Mouse (Mus musculus) frontal cortex, adult 2 months (tissue): Measurements from ENCODE around the gene Schip1. TPM values are rescaled to one million over a fixed set of nuclear protein-coding genes. Genes with fewer than 3 reads are reported as not detected.
A peak's percentile ranks its signal among the peaks of the same experiment; 100 is the strongest.

Experiments
- DNase-seq, 2 experiments: peaks; one replicate each; pipeline ENCODE4 v3.0.0; 2022; ENCODE audit warnings: low spot score in 1 of 2; ENCODE audit errors: extremely low spot score in 1 of 2
- polyA plus RNA-seq: library from polyadenylated mRNA; depleted of rRNA; stranded (reverse); fragments of >200 nt; gene quantifications from 2 replicates; pipeline ENCODE4 v1.2.3, GENCODE M21; 2012

The Schip1 gene
- polyA plus RNA-seq, 1 experiment: 182 TPM

DNA sequence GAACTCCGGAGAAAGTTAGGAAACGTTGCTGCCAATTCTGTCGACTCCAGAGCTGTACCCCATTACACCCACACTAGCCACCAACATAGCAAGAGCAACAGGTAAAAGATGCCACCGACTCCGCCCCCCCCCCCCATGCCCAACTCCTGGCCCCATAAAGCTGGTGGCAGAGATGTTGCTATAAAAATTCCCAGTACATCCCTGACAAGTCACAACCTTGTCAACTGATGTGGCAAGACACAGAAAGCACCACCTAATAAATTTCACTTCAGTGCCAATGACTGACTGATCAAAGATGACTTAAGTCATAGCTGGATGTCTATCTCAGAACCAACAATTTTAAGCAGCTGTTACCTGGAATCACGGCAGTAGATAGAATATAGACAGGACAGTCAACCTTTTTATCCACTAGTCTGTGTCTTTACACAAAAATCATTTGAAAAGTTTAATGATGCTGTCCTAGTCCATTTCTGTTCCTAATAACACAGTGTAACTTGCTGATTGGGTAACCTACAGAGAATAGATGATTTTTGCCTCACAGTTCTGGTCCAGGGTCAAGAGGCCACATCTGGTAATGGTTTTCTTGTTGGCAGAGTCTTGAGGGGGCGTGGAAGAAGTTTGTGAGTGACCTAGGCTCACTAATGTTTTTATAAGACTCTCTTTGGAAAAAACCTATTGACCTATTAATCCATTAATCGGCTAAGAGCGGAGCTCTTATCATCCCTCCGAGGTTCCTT is 389.3 kb downstream of the Schip1 start:
- no peak for DNase-seq

DNA sequence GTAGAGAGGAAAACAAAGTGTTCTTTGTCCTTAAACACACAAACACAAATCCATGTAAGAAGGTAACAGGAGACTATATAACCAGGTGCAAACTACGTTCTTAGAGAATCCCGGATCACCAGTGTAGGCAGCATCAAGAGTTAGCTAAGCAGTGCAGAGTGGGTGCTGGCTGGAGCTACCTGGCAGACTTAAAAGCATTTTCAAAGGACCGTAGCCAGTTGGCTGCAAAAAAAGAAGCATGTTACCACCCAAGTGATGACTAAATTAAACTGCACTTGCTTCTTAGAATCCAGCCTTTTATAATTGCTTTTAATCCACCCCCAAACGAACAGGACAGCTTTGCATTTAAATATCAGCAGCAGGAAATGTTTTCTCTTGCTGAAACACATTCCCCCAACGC is 402.0 kb downstream of the Schip1 start:
- DNase-seq: peak; percentile 69 to 74

DNA sequence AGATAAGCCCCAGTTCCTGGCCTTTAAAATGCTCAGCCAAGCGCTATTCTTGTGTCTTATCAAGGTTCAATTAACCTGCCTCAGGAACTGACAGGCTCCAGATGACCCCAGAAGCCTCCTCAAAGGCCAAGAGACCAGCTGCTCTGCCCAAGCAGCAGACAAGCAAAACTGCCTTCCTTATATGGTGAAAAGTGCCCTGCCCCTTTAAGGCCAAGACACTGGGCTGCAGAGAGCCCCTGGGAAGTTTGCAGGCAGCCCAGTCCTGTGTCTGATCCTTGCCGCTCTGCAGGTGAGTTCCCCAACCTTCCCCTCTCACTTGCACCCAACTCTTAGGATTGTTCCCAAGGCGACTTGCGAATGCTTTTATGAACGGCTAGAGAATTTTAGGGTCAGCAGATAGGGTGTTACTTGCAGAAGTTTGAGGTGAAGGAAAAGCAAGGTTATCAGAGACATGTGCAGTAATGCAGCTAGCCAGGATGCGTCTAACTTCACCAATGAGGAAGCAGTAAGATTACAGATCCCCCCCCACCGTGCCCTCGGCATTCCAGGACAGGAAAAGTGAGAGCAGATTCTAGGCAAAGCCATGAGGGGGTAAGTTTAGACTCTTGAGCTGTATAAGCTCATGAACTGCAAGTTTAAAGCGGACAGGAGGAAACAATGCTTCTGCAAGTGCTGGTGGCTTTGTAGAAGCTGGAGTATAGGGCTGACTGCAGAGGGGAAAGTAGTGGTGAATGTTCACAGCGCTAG is 403.5 kb downstream of the Schip1 start:
- DNase-seq: no peak

DNA sequence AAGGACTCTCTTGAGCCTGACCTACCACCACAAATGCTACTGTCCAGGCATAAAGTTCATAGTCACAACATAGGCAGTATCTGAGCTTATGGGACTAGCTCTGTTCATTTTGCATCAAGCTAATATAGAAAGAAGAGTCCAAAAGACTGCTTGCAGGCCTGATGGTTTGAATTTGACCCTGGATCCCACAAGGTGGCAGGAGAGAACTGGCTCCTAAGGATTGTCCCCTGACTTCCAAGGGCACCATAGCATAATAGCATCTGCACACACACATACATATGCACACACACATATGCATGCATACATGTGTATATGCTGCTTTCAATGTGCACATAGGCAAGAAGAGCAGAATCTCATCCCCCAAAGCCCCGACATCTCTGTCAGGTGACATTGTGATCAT is 405.0 kb downstream of the Schip1 start:
- no peak for DNase-seq

DNA sequence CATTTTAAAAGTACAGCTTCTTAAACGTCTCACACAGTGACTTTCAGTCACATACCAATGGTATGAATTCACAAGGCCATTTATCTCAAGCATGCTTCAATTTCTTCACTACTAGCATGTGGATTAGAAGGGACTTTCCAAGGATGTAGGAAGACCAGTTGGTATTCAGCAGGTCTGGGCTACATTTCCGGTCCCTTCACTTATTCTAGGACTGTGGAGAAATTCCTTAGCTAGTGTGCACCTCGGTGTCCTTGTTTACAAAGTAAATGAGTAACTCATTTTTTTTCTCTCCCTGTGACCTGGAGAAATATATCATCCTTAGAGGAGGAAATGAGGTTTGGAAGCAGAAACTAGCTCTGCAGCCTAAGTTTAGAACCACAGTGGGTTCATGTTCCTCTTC is 405.5 kb downstream of the Schip1 start:
- DNase-seq: no peak

DNA sequence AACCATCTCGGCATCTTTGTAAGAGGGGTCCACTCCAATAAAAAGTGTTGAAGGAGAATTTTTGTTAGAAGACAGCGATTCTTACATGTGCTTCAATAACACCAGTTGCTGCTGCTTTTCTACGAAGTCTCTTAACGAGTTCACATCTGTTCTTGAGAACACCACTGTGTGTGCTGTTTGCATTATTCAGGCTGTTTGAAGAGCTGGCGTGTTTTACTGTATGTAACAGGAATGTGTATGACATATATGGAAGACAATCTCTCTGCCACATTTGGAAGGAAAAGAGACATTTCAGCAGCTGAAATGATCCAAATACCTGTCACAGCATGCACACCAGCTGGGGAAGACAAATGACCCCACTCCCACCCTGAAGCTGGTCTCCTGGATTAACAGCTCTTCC is 406.0 kb downstream of the Schip1 start:
- DNase-seq: no peak

- no peak for DNase-seq
Observed at GRCm38 (mm10) chr3:68476336-68476735, 411.7 kb downstream of the Schip1 start.

DNA sequence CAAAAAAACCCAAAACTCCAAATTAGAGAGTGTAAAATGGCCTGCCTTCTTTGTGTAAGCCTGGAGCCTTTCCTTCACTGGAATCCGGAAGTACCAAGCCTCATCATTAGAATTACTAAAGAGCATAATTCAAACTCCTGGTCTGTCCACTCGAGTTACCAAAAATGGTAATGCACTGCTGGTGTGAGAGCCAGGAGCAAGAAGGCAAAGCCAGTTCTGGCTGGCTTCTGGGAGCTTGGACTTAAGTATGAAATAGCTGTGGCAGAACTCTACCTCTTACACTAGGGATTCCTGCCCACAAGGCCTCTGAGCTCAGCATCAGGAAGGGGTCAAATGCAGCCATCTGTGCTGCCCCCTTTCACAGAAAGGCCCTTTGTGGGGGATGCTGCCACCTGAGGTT is 412.9 kb downstream of the Schip1 start:
- DNase-seq: no peak

DNA sequence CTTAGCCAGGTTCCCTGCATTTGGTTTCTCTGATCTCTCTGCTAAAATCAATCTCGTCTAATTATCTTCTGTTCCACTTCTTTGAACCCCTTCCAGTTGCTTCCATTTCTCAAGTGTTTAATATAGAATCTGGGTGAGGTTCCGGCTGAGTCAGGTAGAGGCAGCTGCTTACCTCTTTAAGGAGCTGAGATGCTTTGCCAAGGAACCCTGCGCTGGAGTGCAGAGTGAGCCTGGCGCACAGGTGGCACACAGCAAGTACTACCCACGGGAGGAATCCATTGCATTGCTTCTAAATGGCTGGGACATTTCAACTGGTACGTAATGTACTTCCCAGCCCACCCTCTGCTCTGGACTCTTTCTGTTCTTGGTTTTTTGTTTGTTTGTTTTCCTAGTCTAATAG is 414.7 kb downstream of the Schip1 start:
- peak in 1 of 2 experiments; percentile 23 for DNase-seq

DNA sequence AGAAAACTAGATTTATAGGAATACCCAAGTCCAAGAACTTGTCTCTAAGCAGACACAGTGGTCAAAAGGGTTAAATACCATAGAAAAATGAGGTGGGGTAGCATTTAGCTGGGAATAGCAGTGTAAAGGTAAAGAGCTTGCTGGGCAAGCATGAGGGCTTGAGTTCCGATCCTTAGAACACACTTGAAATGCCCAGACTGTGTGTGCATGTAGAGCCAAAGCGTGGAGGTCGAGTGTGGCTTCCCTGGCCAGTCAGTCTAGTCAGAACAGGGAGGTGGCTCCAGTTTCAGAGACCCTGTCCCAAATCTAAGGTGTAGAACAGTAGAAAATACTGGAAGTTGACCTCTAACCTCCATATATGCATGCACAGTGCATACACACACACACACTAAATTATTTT is 418.9 kb downstream of the Schip1 start:
- no peak for DNase-seq

DNA sequence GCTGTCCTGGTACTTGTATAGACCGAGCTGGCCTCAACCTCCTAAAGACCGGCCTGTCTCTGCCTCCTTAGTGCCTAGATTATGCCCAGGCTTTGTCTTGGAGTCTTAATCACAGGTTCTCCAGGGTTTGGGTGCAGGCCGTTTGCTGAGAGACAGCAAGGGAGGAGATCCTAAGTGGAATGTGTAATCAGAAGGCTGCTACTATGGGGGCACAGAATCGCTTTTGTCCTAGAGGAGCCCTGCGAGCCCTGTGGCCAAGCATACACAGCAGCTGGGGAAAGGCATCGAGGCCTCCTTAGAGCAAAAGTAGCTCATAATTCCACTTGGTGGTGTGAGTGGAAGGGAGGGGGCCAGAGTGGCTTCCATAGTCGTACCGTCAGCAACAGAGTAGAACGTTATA is 419.4 kb downstream of the Schip1 start:
- no peak for DNase-seq

DNA sequence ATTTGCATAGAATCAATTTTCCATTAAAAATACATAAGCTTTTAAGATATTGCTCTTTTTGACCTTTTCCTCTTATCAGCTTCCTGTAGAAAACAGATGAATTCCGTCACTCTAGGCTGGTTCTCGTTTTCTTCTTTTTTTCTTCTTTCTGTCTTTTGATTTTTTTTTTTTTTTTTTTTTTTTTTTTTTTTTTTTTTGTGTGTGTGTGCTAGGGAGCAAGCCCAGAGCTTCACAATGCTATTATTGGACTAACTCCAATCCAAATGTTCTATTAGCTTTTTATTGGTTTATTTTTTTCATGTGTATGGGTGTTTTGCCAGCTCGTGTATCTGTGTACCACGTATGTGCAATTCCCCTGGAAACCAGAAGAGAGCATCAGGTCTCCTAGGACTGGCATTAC is 420.0 kb downstream of the Schip1 start:
- DNase-seq: no peak

DNA sequence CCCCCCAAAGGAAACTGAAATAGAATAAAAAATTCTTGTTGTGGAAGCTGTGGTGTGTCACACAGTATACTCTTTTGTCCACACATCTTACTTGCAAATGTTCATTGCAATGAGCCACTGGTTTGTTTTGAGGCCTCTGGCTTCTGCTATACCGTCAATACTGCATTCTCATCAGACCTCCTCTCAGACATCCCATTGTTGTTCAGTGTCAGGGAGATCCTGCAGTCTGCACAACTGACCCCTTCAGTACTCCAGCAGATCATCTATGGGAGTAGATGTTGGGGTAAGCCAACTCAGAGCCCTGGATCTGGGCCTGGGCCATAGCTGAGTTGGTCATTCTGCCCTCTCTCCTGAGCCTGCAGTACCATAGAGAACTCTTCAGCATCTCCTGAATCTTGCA is 423.0 kb downstream of the Schip1 start:
- no peak for DNase-seq

DNA sequence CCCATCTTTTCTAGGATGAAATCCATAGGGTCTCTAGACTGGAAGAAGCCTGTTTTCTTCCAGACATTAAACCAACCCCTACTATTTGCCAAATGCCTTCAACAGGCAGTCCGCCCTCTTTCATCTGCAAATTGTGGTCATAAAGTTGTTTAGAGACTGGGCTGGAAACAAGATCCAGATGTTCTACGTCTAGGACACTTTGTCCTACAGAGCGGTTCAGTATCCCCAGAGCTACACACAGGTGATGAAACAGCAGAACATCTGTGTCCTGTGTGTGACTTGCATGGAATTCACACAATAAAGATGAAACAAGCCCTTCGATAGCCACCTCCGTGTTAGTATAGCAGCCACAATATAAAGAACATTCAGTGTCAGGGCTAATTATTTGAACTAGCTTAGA is 423.7 kb downstream of the Schip1 start:
- DNase-seq: no peak

GRCm38 (mm10) chr3:68491516-68491915 is 426.9 kb downstream of the Schip1 start:
- no peak for DNase-seq

GRCm38 (mm10) chr3:68492066-68492465 is 427.5 kb downstream of the Schip1 start:
- DNase-seq: no peak

- DNase-seq: no peak
Observed at GRCm38 (mm10) chr3:68492513-68492912, 427.9 kb downstream of the Schip1 start.

GRCm38 (mm10) chr3:68493170-68493585 is 428.6 kb downstream of the Schip1 start:
- DNase-seq: peak in 1 of 2 experiments; percentile 25

DNA sequence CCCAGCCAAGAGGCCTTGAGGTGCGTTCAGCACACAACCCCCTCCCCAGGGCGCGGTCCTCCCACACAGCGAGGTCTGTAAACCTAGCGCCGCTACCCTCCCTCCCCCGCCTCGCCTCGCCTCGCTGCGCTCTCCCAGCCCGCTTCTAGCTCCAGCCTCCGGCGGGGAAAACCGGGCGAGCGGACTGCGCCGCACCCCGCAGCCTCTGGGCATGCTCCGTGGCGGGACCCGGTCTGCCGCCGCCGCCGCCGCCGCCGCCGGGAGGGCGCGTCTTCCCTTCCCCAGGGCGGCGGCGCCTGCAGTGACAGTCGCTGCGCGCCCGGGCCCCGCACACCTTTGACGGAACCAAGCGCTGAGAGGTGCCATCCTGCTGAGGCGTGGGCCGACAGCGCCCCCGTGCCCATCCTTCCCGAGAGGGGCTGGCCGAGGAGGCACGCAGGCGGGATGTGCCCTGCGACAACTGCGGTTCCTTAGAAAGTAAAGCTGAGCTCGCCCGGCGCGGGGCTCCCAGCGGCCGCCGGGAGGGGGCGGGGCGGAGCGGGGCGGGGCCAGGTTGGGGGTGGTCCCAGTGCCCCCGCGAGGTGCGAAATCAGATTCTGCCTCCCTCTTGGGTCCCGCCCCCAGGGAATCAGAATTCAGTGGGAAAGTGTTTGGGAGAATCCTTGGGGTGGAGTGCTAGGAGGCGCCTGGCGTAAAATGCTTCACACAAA is 429.1 kb downstream of the Schip1 start:
- peak; percentile 30 to 73 for DNase-seq

- DNase-seq: peak in 1 of 2 experiments; percentile 21
Observed at GRCm38 (mm10) chr3:68494296-68495095, 429.9 kb downstream of the Schip1 start.
